Mouse (Mus musculus) ES-Bruce4 (cell line): Measurements from ENCODE around the gene Ephb6.

Source experiments
- CTCF ChIP-seq: IDR thresholded peaks from one replicate; pipeline ENCODE4 v1.8.1; 2011; ENCODE audit warnings: low read depth, low read length
- EP300 ChIP-seq: IDR thresholded peaks from 2 replicates; pipeline ENCODE4 v1.6.1; 2011; ENCODE audit warnings: low read depth, low read length; ENCODE audit not compliant: insufficient read depth

DNA sequence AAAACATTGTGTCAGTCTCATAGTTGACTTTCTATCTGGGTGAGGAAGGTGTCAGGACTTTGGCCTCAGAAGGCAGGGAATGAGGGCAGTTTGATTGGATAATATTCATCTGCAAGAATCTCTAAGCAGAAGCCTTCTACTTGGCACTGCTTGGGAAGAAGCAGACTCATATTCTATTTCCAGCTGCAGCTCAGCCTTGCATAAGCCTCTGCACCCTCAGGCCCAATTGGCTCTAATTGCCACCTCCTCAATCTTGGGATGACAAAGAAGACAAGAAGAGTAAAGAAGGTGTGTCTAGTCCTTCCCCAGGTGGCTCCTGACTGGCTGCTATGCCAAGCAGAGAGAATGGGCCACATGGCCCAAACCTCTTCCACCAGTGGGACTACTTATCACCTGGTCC, 41.4 kb downstream of the Ephb6 start:
- TF ChIP-seq EP300 = no peak
- no peak for TF ChIP-seq CTCF
